Mouse (Mus musculus) megakaryocyte progenitor cell, adult 5-6 weeks (primary cell): ENCODE data around the gene Akr1b10. TPM values are rescaled to one million over a fixed set of nuclear protein-coding genes. Genes with fewer than 3 reads are reported as not detected.
A peak's percentile ranks its signal among the peaks of the same experiment; 100 is the strongest.
"Not testable (repeated sequence)": the region's sequence is repeated elsewhere in the genome, so short reads cannot be mapped to it uniquely, and the experiment has no call there.

Experiments used
- ATAC-seq: replicated peaks from 2 replicates; pipeline ENCODE4 v1.8.0; 2016; ENCODE audit warnings: mild to moderate bottlenecking, moderate TSS enrichment, inconsistent platforms; ENCODE audit not compliant: poor library complexity
- total RNA-seq, 2 experiments: library from RNA; stranded (forward) in 1 of 2; stranded (reverse) in 1 of 2; fragments of 157-497, 149-512 nt in 1 of 2; fragments of 200-1000 nt in 1 of 2; gene quantifications; 2 replicates each; pipeline versions ENCODE4 v1.2.3 to v1.2.4; 2015 to 2017

The Akr1b10 gene
- total RNA-seq, 2 experiments from 2014 or later = 29.7 to 53.8 TPM

GRCm38 (mm10) chr6:34371700-34372351 is 12.2 kb upstream of the Akr1b10 start:
- peak; percentile 98 for ATAC-seq

GRCm38 (mm10) chr6:34373841-34374240 is 10.2 kb upstream of the Akr1b10 start:
- no peak for ATAC-seq

- not testable (repeated sequence) for ATAC-seq
Measured at GRCm38 (mm10) chr6:34375888-34376287, 8.1 kb upstream of the Akr1b10 start.

DNA sequence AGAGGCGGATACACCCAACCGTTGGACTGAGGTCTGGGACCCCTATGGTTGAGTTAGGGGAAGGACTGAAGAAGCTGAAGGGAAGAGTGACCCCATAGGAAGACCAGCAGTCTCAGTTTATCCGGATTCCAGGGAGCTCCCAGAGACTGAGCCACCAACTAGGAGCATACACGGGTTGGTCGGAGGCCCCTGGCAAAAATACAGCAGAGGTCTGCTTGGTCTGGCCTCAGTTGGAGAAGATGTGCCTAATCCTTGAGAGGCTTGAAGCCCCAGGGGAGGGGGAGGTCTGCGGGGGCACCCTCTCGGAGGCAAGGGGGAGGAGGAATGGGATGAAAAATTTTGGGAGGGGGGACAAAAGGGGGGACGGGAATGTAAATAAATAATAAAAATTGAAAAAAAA is 617 bp upstream of the Akr1b10 start:
- no peak for ATAC-seq

DNA sequence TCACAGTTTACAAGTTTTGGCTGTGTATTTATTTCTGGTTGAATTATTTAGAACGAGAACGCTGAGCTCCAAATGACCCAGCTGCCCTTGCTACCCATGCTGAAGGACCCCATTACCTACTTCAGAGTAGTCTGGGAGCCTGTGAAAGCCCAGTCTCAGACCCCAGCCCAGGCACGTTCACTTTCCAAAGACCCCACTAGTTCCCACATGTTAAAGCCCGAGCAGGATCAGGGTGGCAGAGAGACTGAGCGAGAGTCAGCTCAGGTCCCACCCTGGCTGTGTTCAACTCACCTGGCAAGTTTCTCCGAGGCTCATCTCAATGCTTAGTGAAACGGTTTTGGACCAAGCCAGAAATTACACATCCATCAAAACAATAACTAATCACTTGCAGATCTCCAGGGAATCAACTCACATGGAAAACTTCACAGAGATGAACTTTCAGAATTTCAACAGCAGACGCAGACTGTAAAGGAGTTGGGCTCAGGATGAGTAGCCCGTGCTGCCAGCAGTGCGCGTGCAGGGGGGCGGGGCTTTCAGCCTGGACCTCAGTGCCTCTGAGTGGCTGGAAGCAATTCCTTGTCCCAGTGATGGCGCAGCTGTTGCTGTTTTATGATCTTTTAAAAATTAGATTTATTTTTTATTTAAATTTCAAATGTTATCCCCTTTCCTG is 818 bp downstream of the Akr1b10 start:
- peak; percentile 54 for ATAC-seq

DNA sequence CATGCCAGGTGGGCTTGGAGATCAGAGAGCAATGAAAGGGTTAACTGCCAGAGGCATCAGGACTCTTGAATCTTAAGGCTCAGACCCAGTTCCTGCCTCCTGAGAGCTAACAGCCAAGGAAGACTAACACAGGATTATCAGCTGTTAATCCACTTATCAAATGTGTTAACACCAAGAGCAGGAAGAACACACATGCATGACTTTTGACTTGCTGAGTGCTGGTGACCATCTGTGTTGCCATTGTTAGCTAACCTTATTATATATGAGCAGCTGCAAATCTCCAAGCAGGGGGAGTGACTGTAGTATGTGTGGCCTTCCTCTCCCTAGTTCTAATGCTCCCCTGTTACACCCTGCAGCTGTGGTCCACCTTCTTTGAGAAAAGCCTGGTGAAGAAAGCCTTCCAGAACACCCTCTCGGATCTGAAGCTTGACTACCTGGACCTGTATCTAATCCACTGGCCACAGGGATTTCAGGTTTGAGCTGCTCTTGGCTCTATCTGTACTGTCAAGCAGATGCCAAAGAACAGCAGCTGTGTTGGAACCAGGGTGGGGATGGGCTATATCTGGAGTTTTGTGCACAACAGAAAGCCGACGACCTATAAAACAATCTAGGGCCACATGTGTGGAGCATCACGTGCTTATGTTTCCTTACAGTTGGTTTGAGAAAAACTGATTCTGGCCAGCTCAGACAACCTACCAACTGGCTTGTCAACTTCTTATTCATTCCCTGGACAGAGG is 4.6 kb downstream of the Akr1b10 start:
- no peak for ATAC-seq

GRCm38 (mm10) chr6:34395897-34396296 is 11.9 kb downstream of the Akr1b10 start:
- no peak for ATAC-seq

DNA sequence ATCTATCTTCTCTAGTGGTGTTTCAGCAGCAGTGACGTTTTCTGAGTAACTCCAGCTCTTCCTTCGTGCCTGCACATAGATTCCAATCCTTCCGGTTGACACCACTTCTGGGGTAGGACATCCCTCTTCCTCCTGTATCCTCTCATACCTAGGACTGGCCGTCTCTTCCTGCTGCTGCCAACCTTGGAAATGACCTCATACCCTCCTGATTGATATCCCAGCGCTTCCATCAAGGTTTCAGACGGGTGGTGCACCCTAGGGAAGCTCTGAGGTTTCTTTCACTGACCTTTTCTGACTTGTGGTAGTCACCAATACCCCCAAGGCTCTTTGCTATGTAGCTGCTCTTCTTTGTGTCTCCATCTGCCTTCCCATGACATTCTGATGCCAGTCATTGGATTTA is 14.4 kb downstream of the Akr1b10 start:
- ATAC-seq = no peak

- no peak for ATAC-seq
Measured at GRCm38 (mm10) chr6:34399606-34400220, 15.7 kb downstream of the Akr1b10 start.

- ATAC-seq = no peak
Measured at GRCm38 (mm10) chr6:34400696-34401095, 16.7 kb downstream of the Akr1b10 start.

DNA sequence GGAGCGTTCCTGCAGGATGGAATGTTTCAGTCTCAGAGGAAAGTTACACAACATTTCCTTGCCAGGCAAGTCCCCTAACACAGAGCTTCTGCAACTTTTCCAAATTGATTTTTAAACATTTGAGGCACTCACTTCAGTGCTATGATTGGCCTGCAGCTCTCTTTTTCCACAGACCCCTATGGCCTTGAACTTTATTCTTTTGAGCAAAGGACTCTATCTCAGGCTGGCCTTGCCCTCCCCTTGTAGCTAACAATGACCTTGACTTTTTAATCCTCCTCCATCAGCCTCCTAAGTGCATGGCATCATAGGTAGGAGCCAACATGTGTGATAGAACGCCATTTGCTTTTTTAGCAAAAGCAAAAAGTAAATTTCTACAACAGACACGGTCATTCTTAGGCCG is 22.7 kb downstream of the Akr1b10 start:
- ATAC-seq = no peak

DNA sequence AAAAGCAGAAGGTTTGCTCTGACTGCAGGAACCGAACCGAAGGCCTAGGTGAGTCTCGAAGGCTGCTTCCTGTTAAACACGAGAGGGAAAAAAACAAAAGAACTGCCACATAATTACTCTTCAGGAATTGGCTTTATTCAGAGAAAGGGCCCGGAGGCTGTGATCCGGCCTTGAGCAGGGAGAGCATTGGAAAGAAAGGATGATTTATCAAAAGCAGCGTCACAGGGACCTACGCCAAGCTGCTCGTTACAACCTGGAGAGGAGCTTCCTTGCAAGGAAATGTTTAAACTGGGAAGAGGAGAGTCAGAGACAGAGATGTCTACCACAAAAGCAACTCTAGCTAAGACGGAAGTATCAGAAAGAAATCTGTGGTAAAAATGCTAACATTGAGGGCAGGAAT is 23.4 kb downstream of the Akr1b10 start:
- ATAC-seq = no peak

- peak; percentile 68 for ATAC-seq
Measured at GRCm38 (mm10) chr6:34412023-34412422, 28.0 kb downstream of the Akr1b10 start, which contains the start of gene Akr1b7. Gene Akr1b7, plus strand, starts transcription at chr6:34412334.

GRCm38 (mm10) chr6:34412688-34413087 is 28.7 kb downstream of the Akr1b10 start:
- no peak for ATAC-seq

DNA sequence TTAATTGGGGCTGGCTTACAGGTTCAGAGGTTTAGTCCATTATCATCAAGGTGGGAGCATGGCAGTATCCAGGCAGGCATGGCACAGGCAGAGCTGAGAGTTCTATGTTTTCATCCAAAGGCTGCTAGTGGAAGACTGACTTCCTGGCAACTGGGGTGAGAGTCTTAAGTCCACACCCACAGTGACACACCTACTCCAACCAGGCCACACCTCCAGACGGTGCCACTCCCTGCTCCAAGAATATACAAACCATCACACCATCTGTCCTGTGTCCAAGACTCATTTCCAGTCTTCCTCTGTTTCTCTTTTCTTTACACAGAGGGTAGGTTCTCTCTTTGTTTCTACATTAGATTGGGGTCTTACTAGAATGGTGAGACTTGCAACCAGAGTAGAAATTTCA is 29.4 kb downstream of the Akr1b10 start:
- not testable (repeated sequence) for ATAC-seq

DNA sequence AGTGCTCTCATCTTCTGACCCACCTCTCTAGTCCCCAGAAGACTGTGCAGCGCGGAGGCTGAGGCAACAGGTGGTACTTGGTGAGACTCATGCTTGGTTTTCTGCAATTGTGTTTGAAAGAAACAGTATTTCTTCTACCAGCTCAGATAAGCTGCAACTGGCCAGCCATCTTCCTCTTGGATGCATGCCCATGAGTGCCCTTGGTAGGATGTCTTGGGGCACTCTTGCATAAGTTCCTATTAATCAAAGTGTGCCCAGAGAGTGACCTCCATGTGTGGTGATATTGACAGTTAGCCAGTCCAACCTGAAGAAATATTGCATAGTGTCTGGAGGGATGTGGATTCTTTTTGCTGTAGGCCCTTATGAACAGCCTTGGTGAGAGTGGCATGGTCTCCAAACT is 32.5 kb downstream of the Akr1b10 start:
- ATAC-seq = no peak

- ATAC-seq = no peak
Measured at GRCm38 (mm10) chr6:34419071-34419470, 35.1 kb downstream of the Akr1b10 start.

GRCm38 (mm10) chr6:34439006-34439405 is 55.0 kb downstream of the Akr1b10 start:
- no peak for ATAC-seq

DNA sequence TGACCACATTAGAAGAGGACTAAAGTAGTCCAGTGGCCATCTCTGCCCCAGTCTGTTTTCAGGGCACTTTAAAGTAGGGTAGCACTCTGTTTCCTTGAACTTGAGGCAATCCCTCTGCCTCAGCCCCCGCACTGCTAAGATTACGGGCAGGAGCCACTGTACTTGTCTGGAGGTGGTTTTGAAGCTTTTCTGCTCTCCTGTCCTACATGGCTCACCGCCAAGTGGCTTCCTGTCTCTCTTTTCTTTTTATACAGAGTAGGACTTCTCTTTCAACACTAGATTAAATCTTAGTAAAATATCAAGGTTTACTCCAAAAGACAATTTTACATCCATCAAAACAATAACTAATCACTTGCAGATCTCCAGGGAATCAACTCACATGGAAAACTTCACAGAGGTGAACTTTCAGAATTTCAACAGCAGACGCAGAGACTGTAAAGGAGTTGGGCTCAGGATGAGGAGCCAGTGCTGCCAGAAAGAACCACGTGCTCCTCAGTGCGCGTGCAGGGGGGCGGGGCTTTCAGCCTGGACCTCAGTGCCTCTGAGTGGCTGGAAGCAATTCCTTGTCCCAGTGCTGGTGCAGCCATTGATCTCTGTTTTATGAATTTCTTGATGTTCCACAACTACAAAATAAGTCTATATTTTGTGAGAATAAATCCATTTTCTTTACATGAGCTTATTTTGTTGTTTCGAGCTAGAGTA is 57.7 kb downstream of the Akr1b10 start:
- no peak; the same call in 1 of the 2 replicates for ATAC-seq

DNA sequence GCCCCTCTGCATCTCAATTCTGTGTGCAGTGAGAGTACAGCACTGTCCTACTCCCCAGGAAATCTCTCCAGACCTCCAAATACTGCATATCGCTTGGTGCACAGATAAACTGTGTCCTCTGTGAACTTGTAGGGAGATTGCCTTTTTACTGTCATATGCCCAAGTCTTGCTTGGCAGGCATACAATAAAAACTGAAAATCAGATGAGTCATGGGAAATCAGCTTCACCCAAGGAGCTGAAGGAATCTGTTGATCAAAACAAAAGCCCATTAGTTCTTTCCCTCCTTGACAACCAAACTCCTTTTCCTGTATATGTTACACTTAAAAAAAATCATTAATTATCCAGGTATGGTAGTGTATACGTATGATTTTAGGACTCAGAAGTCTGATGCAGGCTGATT is 59.8 kb downstream of the Akr1b10 start:
- no peak for ATAC-seq
